Mouse (Mus musculus): ENCODE results near the gene Taf3. TPM values are rescaled to one million over a fixed set of nuclear protein-coding genes. Genes with fewer than 3 reads are reported as not detected.

Gene Taf3
- polyA plus RNA-seq, 2 experiments = 4.7 to 5.0 TPM

DNA sequence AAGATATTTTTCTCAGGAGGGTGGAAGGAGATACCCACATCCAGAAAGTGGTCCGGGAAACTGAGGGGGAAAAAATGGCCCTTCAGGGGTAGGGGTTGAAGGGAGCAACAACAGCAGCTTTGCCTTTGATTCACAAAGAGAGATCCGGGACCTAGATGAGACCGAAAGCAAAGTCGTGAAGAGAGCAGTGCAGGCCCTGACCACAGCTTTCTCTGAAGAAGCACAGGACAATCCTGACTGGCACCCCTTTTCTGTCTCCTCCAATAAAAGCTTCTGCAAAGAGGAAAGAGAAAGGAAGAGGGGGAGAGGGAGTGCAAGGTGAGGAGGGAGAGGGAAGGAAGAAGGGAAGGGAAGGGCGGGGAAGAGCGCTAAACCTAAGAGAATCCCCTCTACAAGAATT lies 176.6 kb downstream of the Taf3 start:
- Histone ChIP-seq H3K9me3 (ENCODE audit: control insufficient read depth, low read length) (no peaks in the 10 kb centered on the region), H3K9ac (replicated peaks) (no peak overlapping the region), H3K4me1 (replicated peaks; ENCODE audit: control insufficient read depth in 2 of 2, insufficient read depth in 2 of 2, low read length in 1 of 2) (peaks cover 0 to 2% of the 10 kb centered on the region in 2 experiments; a peak in 2 of 4 replicates), H3K27me3 (ENCODE audit: control insufficient read depth, insufficient read depth, low read length) (peaks cover 38% of the 10 kb centered on the region), H3K36me3 (replicated peaks; ENCODE audit: control insufficient read depth, insufficient read depth, low read depth) (no peaks in the 10 kb centered on the region), H3K4me2 (ENCODE audit: low read depth) (no peak overlapping the region), H3K27ac (no peak overlapping the region), H3K4me3 (ENCODE audit: insufficient read depth in 1 of 2, low read depth in 2 of 2, low read length in 2 of 2) (no peak overlapping the region)
- no peak for ATAC-seq (ENCODE audit: insufficient read depth)
- 22% methylated on average over 6 of the region's 6 CpGs for WGBS (ENCODE audit: insufficient replicate concordance)
- no peak for TF ChIP-seq EP300 (IDR thresholded peaks at IDR 0.05; ENCODE audit: low read depth)
- no peak for TF ChIP-seq CTCF (IDR thresholded peaks at IDR 0.05; ENCODE audit: low read depth)
- DNase-seq (ENCODE audit: low read depth in 3 of 3, low spot score in 3 of 3) = no peak

DNA sequence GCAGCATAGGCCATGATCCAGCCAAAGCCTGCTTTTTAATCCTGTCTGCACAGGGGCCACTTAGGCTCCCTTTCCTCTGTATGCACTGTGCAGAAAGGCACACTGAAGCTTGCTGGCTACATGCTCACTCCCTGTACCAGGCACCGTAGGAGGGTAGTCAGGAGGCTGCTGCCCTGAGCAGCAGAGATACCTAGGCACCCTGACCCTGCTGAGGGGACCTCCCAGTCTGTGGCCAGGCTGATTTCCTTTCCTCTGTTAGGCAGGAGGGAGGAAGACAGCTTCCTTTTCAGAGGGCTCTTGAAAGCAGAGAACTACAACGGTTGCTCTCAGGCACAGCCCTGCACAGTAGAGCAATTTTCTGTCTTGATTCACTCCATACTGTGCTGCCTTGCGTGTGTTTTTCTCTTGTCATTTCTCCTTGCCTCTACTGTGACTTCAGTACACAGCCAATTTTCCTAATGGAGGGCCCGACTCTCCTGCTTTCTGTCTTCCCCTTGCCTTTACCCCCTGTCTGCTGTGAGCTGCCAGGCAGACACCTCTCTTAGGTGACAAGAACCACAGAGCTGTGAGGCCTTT lies 177.2 kb downstream of the Taf3 start:
- Histone ChIP-seq H3K27me3 (ENCODE audit: control insufficient read depth, insufficient read depth, low read length) (peaks cover 33% of the 10 kb centered on the region), H3K9me3 (ENCODE audit: control insufficient read depth, low read length) (no peaks in the 10 kb centered on the region)
- no peak for ATAC-seq (ENCODE audit: insufficient read depth)

DNA sequence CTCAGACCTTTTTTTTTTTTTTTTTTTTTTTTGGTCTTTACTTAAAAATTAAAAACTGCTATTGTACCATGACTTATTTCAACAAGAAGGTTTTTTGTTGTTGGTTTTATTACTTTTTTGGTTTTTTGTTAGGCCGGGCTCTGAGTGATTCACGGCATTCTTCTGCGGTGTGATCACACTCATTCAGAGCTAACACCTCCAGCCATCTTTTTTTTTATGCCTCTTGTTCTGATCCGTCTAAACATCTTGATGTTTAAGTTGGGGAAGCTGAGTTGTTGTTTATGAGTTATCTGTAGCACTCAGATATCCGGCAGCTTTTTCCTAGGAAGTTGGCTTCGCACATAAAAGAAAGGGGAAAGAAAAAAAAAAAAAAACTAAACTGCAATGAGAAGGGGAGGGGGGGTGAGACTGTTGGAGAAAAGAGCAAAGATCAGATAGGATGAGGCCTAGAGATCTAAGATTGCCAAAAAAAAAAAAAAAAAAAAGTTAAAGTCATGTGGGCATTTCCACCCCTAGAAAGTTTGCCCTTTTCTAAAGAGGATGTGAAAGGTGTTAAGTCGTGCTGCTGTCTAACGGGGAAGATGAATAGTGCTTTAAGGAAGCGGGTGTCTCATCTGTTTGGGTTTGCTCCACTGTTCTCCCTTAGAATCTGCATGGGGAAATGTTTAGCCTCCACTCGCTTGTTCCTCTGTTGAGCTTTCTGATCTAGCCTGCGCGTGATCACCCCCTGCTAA lies 181.1 kb downstream of the Taf3 start:
- Histone ChIP-seq H3K4me1 (replicated peaks; ENCODE audit: control insufficient read depth in 2 of 2, insufficient read depth in 2 of 2, low read length in 1 of 2) (no peaks in the 10 kb centered on the region; a peak in 1 of 4 replicates), H3K27me3 (ENCODE audit: control insufficient read depth, insufficient read depth, low read length) (peaks cover 3% of the 10 kb centered on the region), H3K4me2 (ENCODE audit: low read depth) (no peak overlapping the region), H3K9me3 (ENCODE audit: control insufficient read depth, low read length) (no peaks in the 10 kb centered on the region), H3K4me3 (ENCODE audit: insufficient read depth in 1 of 2, low read depth in 2 of 2, low read length in 2 of 2) (no peak overlapping the region), H3K36me3 (replicated peaks; ENCODE audit: control insufficient read depth, insufficient read depth, low read depth) (no peaks in the 10 kb centered on the region), H3K9ac (replicated peaks) (no peak overlapping the region), H3K27ac (no peak overlapping the region)
- WGBS (ENCODE audit: insufficient replicate concordance) = 26% methylated on average over 12 of the region's 12 CpGs
- TF ChIP-seq EP300 (IDR thresholded peaks at IDR 0.05; ENCODE audit: low read depth) = no peak
- TF ChIP-seq CTCF (IDR thresholded peaks at IDR 0.05; ENCODE audit: low read depth) = no peak
- DNase-seq (ENCODE audit: low read depth in 3 of 3, low spot score in 3 of 3) = no peak
- ATAC-seq (ENCODE audit: insufficient read depth) = no peak

More for the DNA sequence above, 177.2 kb downstream of the Taf3 start:
- no peak overlapping the region for H3K27ac ChIP-seq
- H3K4me2 ChIP-seq (ENCODE audit: low read depth) = no peak overlapping the region
- peaks cover 0 to 2% of the 10 kb centered on the region in 2 experiments; a peak in 2 of 4 replicates for H3K4me1 ChIP-seq (replicated peaks; ENCODE audit: control insufficient read depth in 2 of 2, insufficient read depth in 2 of 2, low read length in 1 of 2)
- H3K36me3 ChIP-seq (replicated peaks; ENCODE audit: control insufficient read depth, insufficient read depth, low read depth) = no peaks in the 10 kb centered on the region
- no peak for DNase-seq (ENCODE audit: low read depth in 3 of 3, low spot score in 3 of 3)
- H3K9ac ChIP-seq (replicated peaks) = no peak overlapping the region
- TF ChIP-seq CTCF (IDR thresholded peaks at IDR 0.05; ENCODE audit: low read depth) = no peak
- no peak for TF ChIP-seq EP300 (IDR thresholded peaks at IDR 0.05; ENCODE audit: low read depth)
- 17% methylated on average over 4 of the region's 4 CpGs for WGBS (ENCODE audit: insufficient replicate concordance)
- no peak overlapping the region for H3K4me3 ChIP-seq (ENCODE audit: insufficient read depth in 1 of 2, low read depth in 2 of 2, low read length in 2 of 2)

Other genes with a start within 250 kb of the Taf3 start
- gene 4930412O13Rik, start 167.3 kb downstream of the Taf3 start, polyA plus RNA-seq (2012; rRNA removed) = not detected in 2 replicates
- not detected in 2 replicates for gene 4930412O13Rik, start 167.3 kb downstream of the Taf3 start, polyA plus RNA-seq (2014; fragmentation: Nextera tagmentation; extraction: Ambion mirVana)
- not detected in 2 replicates for gene 9230102O04Rik, start 159.1 kb downstream of the Taf3 start, polyA plus RNA-seq (2012; rRNA removed)
- gene 9230102O04Rik, start 159.1 kb downstream of the Taf3 start, polyA plus RNA-seq (2014; fragmentation: Nextera tagmentation; extraction: Ambion mirVana) = not detected in 2 replicates
- gene Gata3, start 158.6 kb downstream of the Taf3 start, polyA plus RNA-seq (2012; rRNA removed) = 0.16 and 0.30 TPM in 2 replicates
- 0.38 and 0.63 TPM in 2 replicates for gene Gata3, start 158.6 kb downstream of the Taf3 start, polyA plus RNA-seq (2014; fragmentation: Nextera tagmentation; extraction: Ambion mirVana)
- gene Atp5c1, start 31.9 kb upstream of the Taf3 start, polyA plus RNA-seq (2012; rRNA removed) = 147 and 186 TPM in 2 replicates
- 390 and 409 TPM in 2 replicates for gene Atp5c1, start 31.9 kb upstream of the Taf3 start, polyA plus RNA-seq (2014; fragmentation: Nextera tagmentation; extraction: Ambion mirVana)
- gene Kin, start 32.0 kb upstream of the Taf3 start, polyA plus RNA-seq (2012; rRNA removed) = 3.8 and 8.7 TPM in 2 replicates
- 14.2 and 14.6 TPM in 2 replicates for gene Kin, start 32.0 kb upstream of the Taf3 start, polyA plus RNA-seq (2014; fragmentation: Nextera tagmentation; extraction: Ambion mirVana)
- 236 and 321 TPM in 2 replicates for gene Itih2, start 82.8 kb upstream of the Taf3 start, polyA plus RNA-seq (2012; rRNA removed)
- 260 and 296 TPM in 2 replicates for gene Itih2, start 82.8 kb upstream of the Taf3 start, polyA plus RNA-seq (2014; fragmentation: Nextera tagmentation; extraction: Ambion mirVana)
- 1.4 and 2.0 TPM in 2 replicates for gene Itih5, start 105.0 kb upstream of the Taf3 start, polyA plus RNA-seq (2012; rRNA removed)
- gene Itih5, start 105.0 kb upstream of the Taf3 start, polyA plus RNA-seq (2014; fragmentation: Nextera tagmentation; extraction: Ambion mirVana) = 2.5 and 2.8 TPM in 2 replicates